Mouse (Mus musculus) limb, embryonic 11.5 days (tissue): ENCODE measurements around the gene Zdhhc9. TPM values are rescaled to one million over a fixed set of nuclear protein-coding genes. Genes with fewer than 3 reads are reported as not detected.

Experiments
- ATAC-seq: fragments of 200-750 bp; cut with Nextera tagmentation; 2 replicates; pipeline ENCODE4 v1.8.0; 2017; ENCODE audit warnings: low read depth; ENCODE audit not compliant: insufficient number of reproducible peaks, low FRiP score, low TSS enrichment
- DNase-seq: peaks from one replicate; pipeline ENCODE4 v3.0.0-alpha.2; 2015; ENCODE audit warnings: low spot score
- H3K27ac ChIP-seq: fragments of 300-500 bp; sonication (generic); replicated peaks from 2 replicates; pipeline ENCODE4 v1.5.1; 2014; ENCODE audit warnings: low read depth, mild to moderate bottlenecking, low read length
- H3K27me3 ChIP-seq: fragments of 300-500 bp; sonication (generic); 2 replicates; pipeline ENCODE4 v1.6.1; 2014; ENCODE audit warnings: mild to moderate bottlenecking, low read length, mixed read lengths; ENCODE audit not compliant: control insufficient read depth, insufficient read depth
- H3K36me3 ChIP-seq: fragments of 300-500 bp; sonication (generic); 2 replicates; pipeline ENCODE4 v1.6.1; 2014; ENCODE audit warnings: mild to moderate bottlenecking, low read length, moderate library complexity, mixed read lengths; ENCODE audit not compliant: control insufficient read depth, insufficient read depth
- H3K4me1 ChIP-seq: fragments of 300-500 bp; sonication (generic); 2 replicates; pipeline ENCODE4 v1.6.1; 2014; ENCODE audit warnings: low read length, mixed read lengths; ENCODE audit not compliant: control insufficient read depth, insufficient read depth
- H3K4me2 ChIP-seq: fragments of 300-500 bp; sonication (generic); 2 replicates; pipeline ENCODE4 v1.6.1; 2014; ENCODE audit warnings: low read depth, mild to moderate bottlenecking, moderate library complexity; ENCODE audit not compliant: severe bottlenecking
- H3K4me3 ChIP-seq: fragments of 300-500 bp; sonication (generic); 2 replicates; pipeline ENCODE4 v1.5.1; 2014; ENCODE audit warnings: low read depth, low read length
- H3K9ac ChIP-seq: fragments of 300-500 bp; sonication (generic); 2 replicates; pipeline ENCODE4 v1.6.1; 2014; ENCODE audit warnings: mild to moderate bottlenecking, low read length
- H3K9me3 ChIP-seq: fragments of 300-500 bp; sonication (generic); 2 replicates; pipeline ENCODE4 v1.6.1; 2016; ENCODE audit warnings: low read length; ENCODE audit not compliant: control insufficient read depth
- WGBS: fragments of 180-500 bp; shearing (Covaris S2); extraction: QIAGEN DNeasy Blood & Tissue Kit; methylation state at CpG from one replicate; pipeline ENCODE4 v1.1.7; 2014; 5-methylcytosine and 5-hydroxymethylcytosine counted together
- polyA plus RNA-seq: library from polyadenylated mRNA; unstranded; fragments of >200 nt; fragmentation: Nextera tagmentation; extraction: Ambion mirVana; gene quantifications from 2 replicates; pipeline ENCODE4 v1.2.1, GENCODE M21; 2014

Zdhhc9 gene
- polyA plus RNA-seq, 1 experiment from 2014 or later, result 4.3 TPM

DNA sequence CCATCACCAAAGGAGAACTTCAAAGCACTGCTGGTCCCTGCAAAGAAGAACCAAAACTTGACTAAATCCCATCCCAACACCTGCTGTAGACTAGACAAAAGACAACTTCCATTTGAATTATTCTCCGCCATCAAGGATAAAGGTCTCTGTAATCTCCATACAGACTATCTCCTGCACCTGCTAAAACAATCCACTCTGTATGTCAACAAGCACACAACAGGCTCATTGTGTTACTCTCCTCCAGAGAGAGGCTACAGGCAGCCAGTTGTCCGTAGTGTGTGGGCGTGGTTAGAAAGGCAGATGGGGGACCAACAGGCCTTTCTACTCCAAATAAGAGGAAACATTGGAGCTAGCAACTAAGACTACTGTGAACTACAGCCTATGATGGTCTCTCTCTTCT, 10.8 kb downstream of the Zdhhc9 start:
- no peak overlapping the region for H3K9ac ChIP-seq
- H3K4me2 ChIP-seq, result no peak overlapping the region
- no peak for DNase-seq
- 92% methylated on average over 3 of the region's 3 CpGs for WGBS
- no peaks in the 10 kb centered on the region for H3K9me3 ChIP-seq
- no peak overlapping the region for H3K4me3 ChIP-seq
- H3K27ac ChIP-seq, result no peak overlapping the region
- no peaks in the 10 kb centered on the region for H3K4me1 ChIP-seq
- no peaks in the 10 kb centered on the region for H3K27me3 ChIP-seq
- no peaks in the 10 kb centered on the region for H3K36me3 ChIP-seq
- no peak for ATAC-seq

DNA sequence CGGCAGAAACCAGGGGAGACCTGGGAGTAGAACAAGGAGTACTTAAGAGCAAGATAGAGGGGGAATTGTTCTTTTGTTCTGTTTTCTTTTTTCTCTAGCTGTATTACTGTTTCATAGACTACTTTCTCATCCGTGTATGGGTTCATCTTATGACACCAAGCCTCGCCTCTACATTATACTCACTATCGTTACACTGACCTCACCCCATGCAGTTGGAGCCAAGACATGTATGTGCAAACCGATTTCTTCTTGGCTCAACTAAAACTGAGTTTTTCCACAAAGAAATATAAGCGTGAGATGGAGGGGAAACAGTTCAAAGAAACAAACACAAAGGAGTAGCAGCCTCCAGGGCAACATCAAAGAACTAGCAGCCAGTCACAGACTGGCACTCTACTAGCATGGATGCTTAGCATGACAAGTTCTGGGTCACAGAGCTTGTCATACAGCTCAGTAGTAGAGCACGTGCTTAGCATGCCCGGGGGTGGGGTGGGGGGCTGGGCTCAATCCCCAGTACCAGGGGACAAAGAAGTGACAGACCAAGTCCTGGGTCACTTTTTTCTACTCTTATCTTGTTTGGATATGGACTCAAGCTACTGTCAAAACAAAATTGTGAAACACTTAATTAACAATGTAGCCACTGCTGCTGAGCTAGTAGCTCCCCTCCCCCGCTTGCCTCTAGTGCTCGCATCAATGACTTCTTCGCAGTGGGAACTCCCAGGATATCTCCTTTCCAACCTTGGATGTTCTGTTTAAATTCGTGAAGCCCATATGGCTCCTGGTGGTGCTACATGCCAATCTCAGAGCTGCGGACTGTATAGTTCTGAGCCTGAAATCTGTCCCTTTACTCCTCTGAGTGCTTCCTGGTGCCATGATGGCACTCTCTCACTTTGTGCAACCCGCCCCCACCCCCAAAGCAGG, 15.2 kb downstream of the Zdhhc9 start:
- Histone ChIP-seq H3K4me3 (no peak overlapping the region), H3K9ac (no peak overlapping the region), H3K27me3 (no peaks in the 10 kb centered on the region), H3K4me2 (no peak overlapping the region), H3K27ac (no peak overlapping the region), H3K36me3 (no peaks in the 10 kb centered on the region), H3K4me1 (no peaks in the 10 kb centered on the region), H3K9me3 (no peaks in the 10 kb centered on the region)
- 82% methylated on average over 14 of the region's 14 CpGs for WGBS
- no peak for ATAC-seq
- no peak for DNase-seq

DNA sequence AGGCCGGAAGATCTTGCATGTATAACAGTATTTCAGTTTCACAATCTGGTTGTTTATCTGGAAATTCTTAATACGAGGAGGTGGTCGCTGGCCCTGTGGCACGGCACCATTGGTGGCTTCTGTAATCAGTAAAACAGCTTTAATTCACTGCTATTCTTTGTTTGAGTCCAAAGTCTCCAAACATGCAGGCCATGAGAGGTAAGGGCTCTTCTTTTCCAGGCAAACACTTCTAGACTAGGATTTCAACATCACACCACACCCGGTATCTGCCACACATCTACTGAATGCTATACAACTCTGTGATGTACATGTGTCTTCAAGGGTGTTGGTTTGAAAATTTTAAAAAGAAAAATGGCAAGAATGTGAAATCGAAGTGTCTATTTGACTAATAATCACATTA, 17.4 kb downstream of the Zdhhc9 start:
- Histone ChIP-seq H3K4me2 (no peak overlapping the region), H3K9ac (no peak overlapping the region), H3K4me1 (no peaks in the 10 kb centered on the region), H3K27me3 (no peaks in the 10 kb centered on the region), H3K4me3 (no peak overlapping the region), H3K36me3 (no peaks in the 10 kb centered on the region), H3K9me3 (no peaks in the 10 kb centered on the region), H3K27ac (no peak overlapping the region)
- WGBS, result 92% methylated on average over 6 of the region's 6 CpGs
- no peak for ATAC-seq
- no peak for DNase-seq

DNA sequence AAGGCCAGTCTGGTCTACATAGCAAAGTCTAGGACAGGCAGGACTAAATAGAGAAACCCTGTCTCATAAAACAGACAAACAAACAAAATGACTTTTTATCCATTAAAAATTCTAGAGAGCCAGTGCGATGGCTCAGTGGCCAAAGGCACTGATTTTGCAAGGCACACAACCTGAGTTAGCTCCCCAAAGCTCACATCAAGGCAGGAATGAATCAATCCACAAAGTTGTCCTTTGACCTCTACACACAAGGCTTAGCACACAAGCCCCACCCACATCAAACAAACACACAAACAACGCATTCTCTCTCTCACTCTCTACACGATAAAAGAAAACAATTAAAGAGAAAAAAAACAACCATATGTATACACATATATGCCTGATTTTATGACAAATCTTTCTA, 24.0 kb downstream of the Zdhhc9 start:
- 92% methylated on average over 3 of the region's 3 CpGs for WGBS
- no peak for ATAC-seq
- Histone ChIP-seq H3K27ac (no peak overlapping the region), H3K9me3 (no peaks in the 10 kb centered on the region), H3K36me3 (no peaks in the 10 kb centered on the region), H3K9ac (no peak overlapping the region), H3K4me1 (no peaks in the 10 kb centered on the region), H3K4me3 (no peak overlapping the region), H3K27me3 (no peaks in the 10 kb centered on the region), H3K4me2 (no peak overlapping the region)
- DNase-seq, result no peak

DNA sequence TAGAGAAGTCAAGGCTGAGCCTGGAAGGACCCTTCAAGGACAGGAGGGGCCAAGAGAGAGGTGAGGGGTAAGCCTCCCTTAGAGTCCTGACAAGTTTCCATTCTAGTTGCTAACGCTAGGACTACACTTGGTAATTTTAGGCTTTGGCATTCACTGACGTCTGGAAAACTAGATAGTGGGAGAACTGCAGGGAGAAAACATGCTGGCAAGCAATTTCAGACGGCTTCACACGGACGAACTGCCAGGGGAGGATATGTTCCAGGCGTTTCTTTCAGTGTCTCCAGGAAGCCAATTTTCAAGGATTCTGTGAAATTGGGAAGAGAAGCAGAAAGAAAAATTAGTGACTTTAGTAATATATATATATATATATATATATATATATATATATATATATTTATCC, 26.8 kb downstream of the Zdhhc9 start:
- ATAC-seq, result no peak
- Histone ChIP-seq H3K4me2 (no peak overlapping the region), H3K9ac (no peak overlapping the region), H3K4me1 (no peaks in the 10 kb centered on the region), H3K27ac (no peak overlapping the region), H3K9me3 (no peaks in the 10 kb centered on the region), H3K27me3 (no peaks in the 10 kb centered on the region), H3K4me3 (no peak overlapping the region), H3K36me3 (no peaks in the 10 kb centered on the region)
- WGBS, result 91% methylated on average over 6 of the region's 6 CpGs
- no peak for DNase-seq

DNA sequence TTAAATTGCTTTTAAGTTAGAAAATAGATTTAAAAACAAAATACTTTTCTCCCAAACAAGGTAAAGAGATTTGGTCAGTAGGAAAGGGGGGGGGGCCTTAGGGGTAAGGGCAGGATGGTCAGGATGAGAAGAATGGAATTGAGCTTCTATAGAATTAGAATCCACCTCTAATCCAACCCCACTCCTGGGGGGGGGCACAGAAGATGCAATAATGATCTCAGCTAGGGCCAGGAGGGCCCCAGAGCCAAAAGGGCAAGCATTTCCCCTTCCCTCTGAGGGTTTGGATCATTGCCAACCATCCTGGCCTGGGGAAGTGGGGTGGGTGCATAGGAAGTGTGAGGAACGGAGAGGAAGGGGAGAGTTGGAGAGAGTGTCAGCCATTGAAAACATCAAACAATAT, 38.3 kb downstream of the Zdhhc9 start:
- H3K27ac ChIP-seq, result no peak overlapping the region
- DNase-seq (no peak), ATAC-seq (no peak)
- no peak overlapping the region for H3K9ac ChIP-seq
- 58% methylated on average over 1 of the region's 1 CpGs for whole genome bisulfite sequencing
- no peaks in the 10 kb centered on the region for H3K9me3 ChIP-seq
- H3K4me2 ChIP-seq, result no peak overlapping the region
- no peak overlapping the region for H3K4me3 ChIP-seq
- H3K4me1 ChIP-seq, result no peaks in the 10 kb centered on the region
- no peaks in the 10 kb centered on the region for H3K27me3 ChIP-seq
- no peaks in the 10 kb centered on the region for H3K36me3 ChIP-seq

DNA sequence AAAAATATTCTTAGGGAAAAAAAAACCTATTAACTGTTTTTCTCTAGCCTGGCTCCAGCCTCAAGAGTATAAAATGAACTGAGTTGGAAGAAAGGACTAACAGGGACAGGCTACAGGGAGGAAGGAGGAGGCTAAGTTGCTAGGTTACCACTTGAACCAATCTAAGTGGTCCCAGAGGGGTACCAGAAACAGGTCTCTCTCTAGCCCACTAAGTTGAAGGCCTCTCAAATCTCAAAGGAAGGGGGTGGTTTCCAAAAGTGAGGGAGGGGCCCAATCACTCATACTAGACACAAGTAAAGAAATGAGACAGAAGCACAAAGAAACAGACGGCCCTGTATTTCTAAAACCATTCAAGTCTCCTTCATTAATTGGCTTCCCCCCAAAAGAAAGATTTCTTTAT, 38.8 kb downstream of the Zdhhc9 start:
- DNase-seq (no peak), ATAC-seq (no peak)
- H3K4me2 ChIP-seq, result no peak overlapping the region
- no peaks in the 10 kb centered on the region for H3K9me3 ChIP-seq
- H3K27ac ChIP-seq, result no peak overlapping the region
- H3K4me3 ChIP-seq, result no peak overlapping the region
- H3K4me1 ChIP-seq, result no peaks in the 10 kb centered on the region
- H3K36me3 ChIP-seq, result no peaks in the 10 kb centered on the region
- WGBS, result 70% methylated on average over 1 of the region's 1 CpGs
- no peak overlapping the region for H3K9ac ChIP-seq
- no peaks in the 10 kb centered on the region for H3K27me3 ChIP-seq

DNA sequence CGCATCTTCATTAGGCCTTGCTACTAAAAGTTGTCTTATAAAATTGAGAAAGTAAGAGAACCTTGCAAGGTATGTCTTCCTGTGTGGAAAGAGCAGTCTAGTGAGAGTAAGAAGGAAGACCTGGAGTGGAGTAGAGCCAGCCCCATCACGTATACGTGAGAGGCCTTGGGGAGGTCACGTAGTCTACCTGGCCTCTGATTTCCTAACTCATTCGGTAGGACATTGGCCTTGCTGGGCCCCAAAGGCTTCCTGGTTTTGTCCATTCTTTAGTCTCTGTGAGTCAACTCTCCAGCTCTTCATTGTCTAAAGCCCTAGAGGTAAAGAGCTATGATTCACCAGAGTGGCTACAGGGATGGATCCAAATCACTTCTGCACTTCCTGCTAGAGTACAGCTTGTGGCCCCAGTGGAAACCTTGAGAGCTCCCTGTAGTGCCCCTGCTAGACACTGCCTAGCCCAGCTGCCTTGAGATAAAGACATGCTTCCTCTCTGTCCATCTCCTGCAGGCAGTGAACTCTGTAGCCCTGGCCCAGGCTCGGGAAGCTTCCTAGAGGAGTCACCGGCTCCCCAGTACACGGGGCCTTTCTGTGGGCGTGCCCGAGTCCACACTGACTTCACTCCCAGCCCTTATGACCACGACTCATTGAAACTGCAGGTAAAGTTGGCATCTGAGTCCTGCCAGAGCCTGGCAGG, 50.3 kb downstream of the Zdhhc9 start:
- no peaks in the 10 kb centered on the region for H3K36me3 ChIP-seq
- ATAC-seq (no peak), DNase-seq (no peak)
- no peaks in the 10 kb centered on the region for H3K9me3 ChIP-seq
- H3K9ac ChIP-seq, result no peak overlapping the region
- no peak overlapping the region for H3K4me3 ChIP-seq
- WGBS, result 88% methylated on average over 11 of the region's 11 CpGs
- no peak overlapping the region for H3K27ac ChIP-seq
- H3K4me1 ChIP-seq, result no peaks in the 10 kb centered on the region
- no peaks in the 10 kb centered on the region for H3K27me3 ChIP-seq
- no peak overlapping the region for H3K4me2 ChIP-seq
